Mouse (Mus musculus): ENCODE measurements at regions not wholly inside any gene's neighbourhood (a gene's known extent, or its start where the extent isn't known, plus 50 kb on each side); places are given as distances from the start of the nearest gene placed in this dataset.

- DNase-seq (ENCODE audit: low spot score in 2 of 2), result no peak
Observed at GRCm38 (mm10) chr10:117542351-117542750, 86.9 kb upstream of the Cpm start.

- no peak for DNase-seq (ENCODE audit: low spot score in 2 of 2)
Observed at GRCm38 (mm10) chr10:117541487-117541886, 87.8 kb upstream of the Cpm start.

- DNase-seq (ENCODE audit: low spot score in 2 of 2), result no peak
Observed at GRCm38 (mm10) chr10:117540747-117541398, 88.4 kb upstream of the Cpm start.

GRCm38 (mm10) chr10:117540112-117540594, 89.1 kb upstream of the Cpm start:
- no peak for DNase-seq (ENCODE audit: low spot score in 2 of 2)

- no peak for DNase-seq (ENCODE audit: low spot score in 2 of 2)
Observed at GRCm38 (mm10) chr10:117539532-117539931, 89.8 kb upstream of the Cpm start.

GRCm38 (mm10) chr10:117538725-117539124, 90.6 kb upstream of the Cpm start:
- no peak for DNase-seq (ENCODE audit: low spot score in 2 of 2)

- no peak for DNase-seq (ENCODE audit: low spot score in 2 of 2)
Observed at GRCm38 (mm10) chr10:117536769-117537599, 92.3 kb upstream of the Cpm start.

GRCm38 (mm10) chr10:117535843-117536242, 93.5 kb upstream of the Cpm start:
- DNase-seq (ENCODE audit: low spot score in 2 of 2), result no peak

- DNase-seq (ENCODE audit: low spot score in 2 of 2), result no peak
Observed at GRCm38 (mm10) chr10:117534992-117535719, 94.1 kb upstream of the Cpm start.

- DNase-seq (ENCODE audit: low spot score in 2 of 2), result no peak
Observed at GRCm38 (mm10) chr10:117534478-117534877, 94.8 kb upstream of the Cpm start.

GRCm38 (mm10) chr10:117533541-117534386, 95.5 kb upstream of the Cpm start:
- DNase-seq (ENCODE audit: low spot score in 2 of 2), result no peak

GRCm38 (mm10) chr10:117532750-117533540, 96.4 kb upstream of the Cpm start:
- DNase-seq (ENCODE audit: low spot score in 2 of 2), result no peak

- no peak for DNase-seq (ENCODE audit: low spot score in 2 of 2)
Observed at GRCm38 (mm10) chr10:117531798-117532747, 97.2 kb upstream of the Cpm start.

GRCm38 (mm10) chr10:117530859-117531602, 98.3 kb upstream of the Cpm start:
- no peak for DNase-seq (ENCODE audit: low spot score in 2 of 2)

GRCm38 (mm10) chr10:117530007-117530858, 99.1 kb upstream of the Cpm start:
- DNase-seq (ENCODE audit: low spot score in 2 of 2), result no peak

- no peak for DNase-seq (ENCODE audit: low spot score in 2 of 2)
Observed at GRCm38 (mm10) chr10:117529269-117530006, 99.9 kb upstream of the Cpm start.

All from layer of hippocampus, adult 18-20 months (tissue).